Mouse (Mus musculus): ENCODE data around the gene Klrd1. TPM values are rescaled to one million over a fixed set of nuclear protein-coding genes. Genes with fewer than 3 reads are reported as not detected.

Klrd1 gene
- polyA plus RNA-seq, 2 experiments from 2014 or later, result not detected

Other genes starting within 250 kb of the Klrd1 start
- gene Clec12a, start 249.1 kb upstream of the Klrd1 start, polyA plus RNA-seq (2017; shearing (Covaris generic)), result 1 to 10 TPM; 1.3 to 1.4 TPM
- gene Clec12b, start 205.9 kb upstream of the Klrd1 start, polyA plus RNA-seq (2017; shearing (Covaris generic)), result not detected
- gene Clec1b, start 194.5 kb upstream of the Klrd1 start, polyA plus RNA-seq (2017; shearing (Covaris generic)), result under 1 TPM in 1 of 2 experiments, not detected in 1; 0.56 TPM
- not detected for gene Clec9a, start 182.9 kb upstream of the Klrd1 start, polyA plus RNA-seq (2017; shearing (Covaris generic))
- not detected for gene Clec1a, start 139.8 kb upstream of the Klrd1 start, polyA plus RNA-seq (2017; shearing (Covaris generic))
- gene Olr1, start 84.6 kb upstream of the Klrd1 start, polyA plus RNA-seq (2017; shearing (Covaris generic)), result under 1 TPM in 1 of 2 experiments, not detected in 1; 0.16 TPM
- not detected for gene Tmem52b, start 79.2 kb upstream of the Klrd1 start, polyA plus RNA-seq (2017; shearing (Covaris generic))
- gene Gabarapl1, start 58.6 kb upstream of the Klrd1 start, polyA plus RNA-seq (2017; shearing (Covaris generic)), result 10 to 100 TPM in 1 of 2 experiments, 1 to 10 TPM in 1; 6.9 to 13.7 TPM
- gene Klre1, start 13.9 kb upstream of the Klrd1 start, polyA plus RNA-seq (2017; shearing (Covaris generic)), result under 1 TPM in 1 of 2 experiments, not detected in 1; 0.35 TPM
- under 1 TPM; 0.39 to 0.49 TPM for gene Klrk1, start 32.1 kb downstream of the Klrd1 start, polyA plus RNA-seq (2017; shearing (Covaris generic))
- gene Klrc3, start 51.6 kb downstream of the Klrd1 start, polyA plus RNA-seq (2017; shearing (Covaris generic)), result not detected
- under 1 TPM in 1 of 2 experiments, not detected in 1; 0.19 TPM for gene Klrc2, start 68.9 kb downstream of the Klrd1 start, polyA plus RNA-seq (2017; shearing (Covaris generic))
- under 1 TPM in 1 of 2 experiments, not detected in 1; 0.17 TPM for gene Klrc1, start 87.2 kb downstream of the Klrd1 start, polyA plus RNA-seq (2017; shearing (Covaris generic))
- not detected for gene Klri1, start 125.3 kb downstream of the Klrd1 start, polyA plus RNA-seq (2017; shearing (Covaris generic))
- gene Klri2, start 148.7 kb downstream of the Klrd1 start, polyA plus RNA-seq (2017; shearing (Covaris generic)), result not detected
- not detected for gene Gm156, start 192.5 kb downstream of the Klrd1 start, polyA plus RNA-seq (2017; shearing (Covaris generic))

All from CD4-positive, CD25-positive, alpha-beta regulatory T cell, adult 4 months (primary cell).